Mouse (Mus musculus) neutrophil, adult 59 days (primary cell): Measurements from ENCODE around the gene Odf2. TPM values are rescaled to one million over a fixed set of nuclear protein-coding genes. Genes with fewer than 3 reads are reported as not detected.

Source experiments
- total RNA-seq, 2 experiments: library from RNA; stranded (reverse); gene quantifications; 1 replicate in 1 of 2; 2 replicates in 1 of 2; pipeline ENCODE4 v1.2.4; 2023

The Odf2 gene
- 10 to 100 TPM; 77.2 to 94.1 TPM for total RNA-seq

DNA sequence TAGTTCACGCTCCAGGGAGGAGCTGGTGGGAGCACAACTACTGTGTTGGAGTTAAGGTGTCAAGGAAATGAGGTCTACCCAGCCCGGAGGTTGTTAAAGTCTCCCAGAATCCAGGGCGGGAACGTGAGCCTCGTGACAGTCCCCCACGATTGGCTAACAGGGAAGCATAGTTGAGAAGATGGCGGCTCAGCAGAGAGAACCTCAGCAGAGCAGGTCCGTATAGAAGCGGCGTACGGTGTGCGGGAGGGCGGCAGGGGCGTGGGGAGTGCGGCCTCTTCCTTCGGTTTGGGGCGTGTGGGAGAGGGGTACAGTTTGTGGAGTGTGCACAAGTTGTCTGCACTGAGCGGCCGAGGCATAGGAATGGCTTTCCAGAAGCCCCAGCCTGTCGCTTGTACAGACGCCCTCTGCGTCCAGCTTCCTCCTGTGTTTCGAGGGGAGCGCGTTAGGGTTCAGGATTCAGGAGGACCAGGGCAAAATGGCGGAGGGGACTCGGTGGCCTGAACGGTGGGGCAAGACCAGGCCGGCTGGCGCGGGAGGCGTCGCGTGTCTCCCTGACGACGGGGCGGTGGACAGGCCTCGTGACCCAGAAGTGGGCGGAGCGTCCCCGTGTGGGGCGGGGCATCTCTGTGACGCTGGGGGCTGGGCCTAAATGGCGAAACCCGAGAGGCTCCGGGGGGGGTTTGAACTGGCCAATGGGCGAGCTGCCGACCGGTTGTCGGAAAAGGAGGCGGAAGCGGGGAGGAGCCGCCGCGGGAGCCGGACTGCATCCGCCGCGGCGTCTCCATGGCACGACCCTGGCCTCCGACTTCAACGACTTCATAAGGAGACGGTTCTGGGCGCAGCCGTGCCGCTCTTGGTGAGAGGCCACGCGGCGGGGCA, at the start of gene Odf2:
TSS of gene Odf2 (plus strand) at position 156 of the 879 bp plus-strand sequence.

DNA sequence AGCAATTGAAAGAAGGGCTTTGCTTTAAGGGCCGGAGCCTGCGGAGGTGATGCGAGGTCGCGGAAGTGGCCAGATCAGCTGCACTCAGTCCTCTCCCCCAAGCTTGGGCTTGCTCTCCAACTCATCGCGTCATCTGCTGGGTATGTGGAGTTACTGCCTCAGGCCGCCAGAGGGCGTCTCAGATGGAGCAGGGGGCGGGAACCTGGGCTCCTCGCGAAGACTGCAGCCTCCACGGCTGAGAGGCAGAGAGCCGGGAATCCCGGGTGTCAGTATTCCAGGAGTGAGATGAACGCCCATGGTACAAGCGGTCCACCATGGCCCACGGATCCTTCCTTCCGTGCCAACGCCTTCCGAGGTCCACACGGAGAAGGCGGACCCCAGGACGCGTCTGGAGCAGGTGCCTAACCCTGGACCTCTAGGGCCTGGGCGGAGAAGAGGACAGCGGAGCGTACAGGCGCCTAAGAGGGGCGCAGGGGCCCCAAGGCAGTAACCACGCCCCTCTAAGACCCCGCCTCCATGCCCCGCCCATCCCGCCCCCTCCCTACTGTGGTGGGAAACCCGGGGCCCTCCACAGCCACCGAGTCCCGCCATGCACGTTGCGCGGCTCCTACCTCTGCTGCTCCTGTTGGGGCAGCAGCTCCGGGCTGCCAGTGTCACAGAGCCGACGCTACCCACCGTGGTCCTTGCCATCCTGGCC, 19.9 kb upstream of the Odf2 start, which contains the start of gene Cercam:
TSS of gene Cercam (plus strand) at position 216 of the 697 bp plus-strand sequence.

DNA sequence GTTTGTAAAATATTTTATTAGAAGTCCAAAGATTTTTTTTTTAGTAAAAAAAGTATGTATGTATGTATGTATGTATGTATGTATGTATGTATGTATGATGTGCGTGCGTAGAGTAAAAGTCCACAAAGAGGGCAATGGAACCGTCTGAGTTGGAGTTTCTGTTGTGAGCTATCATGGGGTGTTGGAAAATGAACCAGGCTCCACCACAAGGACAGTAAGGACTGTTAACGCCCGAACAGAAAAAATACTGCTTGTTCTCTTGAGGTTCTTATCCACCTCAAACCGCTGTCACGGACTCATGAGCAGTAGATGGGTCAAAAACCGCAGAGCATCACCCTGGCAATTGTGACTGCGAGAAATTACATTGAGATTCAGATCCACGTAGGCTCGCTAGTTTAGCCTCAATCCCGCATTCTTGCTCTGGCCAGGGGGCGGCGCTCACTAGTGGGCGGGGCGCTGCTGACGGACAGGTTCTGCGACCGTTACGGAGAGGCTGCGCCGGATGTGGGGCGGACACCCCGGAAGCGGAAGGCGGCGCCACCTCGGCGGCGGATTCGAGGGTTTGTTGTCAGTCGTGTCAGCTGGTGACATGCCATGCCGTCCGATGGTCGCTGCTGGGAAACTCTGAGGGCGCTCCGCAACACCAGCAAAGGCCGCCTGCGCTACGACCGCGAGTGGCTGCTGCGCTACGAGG, 46.0 kb downstream of the Odf2 start, which contains the start of gene Gle1:
TSS of gene Gle1 (plus strand) at position 521 of the 694 bp plus-strand sequence.

DNA sequence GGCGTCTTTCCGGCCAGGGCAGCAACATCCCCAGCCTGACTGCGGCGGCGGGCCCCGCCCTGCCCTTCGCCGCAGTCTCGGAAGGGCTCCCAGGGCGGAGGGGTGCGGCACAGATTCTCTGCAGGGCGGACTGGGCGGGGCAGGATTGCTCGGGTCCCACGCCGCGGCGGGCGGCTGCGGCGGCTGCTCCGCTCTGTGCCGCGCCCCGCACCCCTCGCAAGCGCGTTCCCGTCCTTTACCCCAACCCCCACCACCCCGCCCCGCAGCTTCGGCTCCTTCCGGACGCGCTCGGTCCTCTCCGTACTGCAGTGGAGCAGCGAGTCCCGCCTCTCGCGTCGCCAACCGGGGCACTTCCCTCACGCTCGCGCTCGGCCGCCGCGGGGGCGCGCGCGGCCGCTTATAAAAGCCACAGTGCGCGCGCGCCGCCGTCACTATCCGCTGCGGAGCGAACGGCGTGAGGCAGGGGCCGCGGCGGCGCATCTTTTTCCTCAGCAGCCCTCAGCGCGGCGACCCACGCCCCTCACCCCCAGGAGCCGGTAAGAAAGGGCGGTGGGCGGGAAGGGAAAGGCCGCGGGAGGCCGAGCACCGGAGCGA, 76.3 kb downstream of the Odf2 start, which contains the start of gene Sptan1:
TSS of gene Sptan1 (plus strand) at position 311 of the 594 bp plus-strand sequence.

Other genes with a start within 250 kb of the Odf2 start
- not detected for gene Gm13420, start 137.5 kb upstream of the Odf2 start, total RNA-seq
- gene Gm13547, start 129.9 kb upstream of the Odf2 start, total RNA-seq = not detected
- gene Coq4, start 101.7 kb upstream of the Odf2 start, total RNA-seq = 10 to 100 TPM; 13.6 to 15.1 TPM
- gene Trub2, start 100.7 kb upstream of the Odf2 start, total RNA-seq = 10 to 100 TPM; 45.8 to 47.7 TPM
- gene Slc27a4, start 86.6 kb upstream of the Odf2 start, total RNA-seq = 100 to 1,000 TPM; 160 to 168 TPM
- 10 to 100 TPM; 20.3 to 22.1 TPM for gene Urm1, start 69.1 kb upstream of the Odf2 start, total RNA-seq
- gene Cercam, start 20.1 kb upstream of the Odf2 start, total RNA-seq = 1 to 10 TPM; 4.8 to 6.9 TPM
- 10 to 100 TPM; 31.0 to 34.2 TPM for gene Gle1, start 46.2 kb downstream of the Odf2 start, total RNA-seq
- 100 to 1,000 TPM; 184 to 197 TPM for gene Sptan1, start 76.3 kb downstream of the Odf2 start, total RNA-seq
- gene Wdr34, start 159.7 kb downstream of the Odf2 start, total RNA-seq = 1 to 10 TPM; 2.0 TPM
- 100 to 1,000 TPM; 117 to 141 TPM for gene Set, start 168.2 kb downstream of the Odf2 start, total RNA-seq
- gene Pkn3, start 188.5 kb downstream of the Odf2 start, total RNA-seq = 10 to 100 TPM in 1 of 2 experiments, 1 to 10 TPM in 1; 4.2 to 11.0 TPM
- gene Zdhhc12, start 204.4 kb downstream of the Odf2 start, total RNA-seq = 10 to 100 TPM; 11.2 to 11.5 TPM
- gene Zer1, start 235.4 kb downstream of the Odf2 start, total RNA-seq = 10 to 100 TPM; 32.6 to 35.7 TPM
- gene Tbc1d13, start 244.5 kb downstream of the Odf2 start, total RNA-seq = 10 to 100 TPM; 44.3 to 51.3 TPM